Mouse (Mus musculus): ENCODE data around the gene Mdga2. TPM values are rescaled to one million over a fixed set of nuclear protein-coding genes. Genes with fewer than 3 reads are reported as not detected.

Gene Mdga2
- polyA plus RNA-seq, 1 experiment from 2014 or later, result 9.0 TPM

DNA sequence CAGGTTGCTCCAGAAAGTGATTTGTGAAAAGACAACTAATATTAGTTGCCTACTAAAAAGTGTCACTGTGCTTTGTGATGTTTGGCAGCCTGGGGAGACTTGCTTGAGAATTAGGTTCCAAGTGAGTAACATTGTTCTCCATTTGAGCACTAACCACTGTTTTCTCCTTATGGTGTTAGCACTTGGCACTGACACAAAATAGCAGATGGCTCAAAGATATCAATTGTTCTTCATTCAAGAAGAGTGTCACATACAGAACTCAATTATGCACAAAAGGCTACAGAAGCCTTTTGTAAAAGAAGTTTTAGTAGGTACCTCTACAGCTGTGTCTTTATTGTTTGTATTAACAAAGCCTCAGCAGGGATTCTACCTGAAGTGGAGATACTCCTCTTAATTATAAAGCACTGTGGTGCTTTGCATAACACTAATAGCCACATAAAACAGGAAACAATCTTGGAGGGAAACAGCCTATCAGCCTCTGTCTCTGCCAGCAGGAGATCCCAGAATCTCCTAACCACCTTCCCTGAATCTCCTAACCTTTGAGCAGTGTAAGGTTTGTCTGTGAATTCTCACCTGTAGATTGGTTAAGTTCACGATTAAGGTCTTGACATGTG is 630.6 kb downstream of the Mdga2 start:
- WGBS, result 16% methylated on average over 1 of the region's 1 CpGs
- H3K4me2 ChIP-seq (replicated peaks), result no peak overlapping the region
- H3K4me3 ChIP-seq, result no peak overlapping the region
- H3K27ac ChIP-seq, result no peak overlapping the region
- no peaks in the 10 kb centered on the region for H3K4me1 ChIP-seq
- H3K27me3 ChIP-seq (replicated peaks), result no peaks in the 10 kb centered on the region
- no peaks in the 10 kb centered on the region for H3K36me3 ChIP-seq
- no peaks in the 10 kb centered on the region for H3K9me3 ChIP-seq
- no peak for ATAC-seq (ENCODE audit: low FRiP score, low read depth)
- no peak overlapping the region for H3K9ac ChIP-seq

DNA sequence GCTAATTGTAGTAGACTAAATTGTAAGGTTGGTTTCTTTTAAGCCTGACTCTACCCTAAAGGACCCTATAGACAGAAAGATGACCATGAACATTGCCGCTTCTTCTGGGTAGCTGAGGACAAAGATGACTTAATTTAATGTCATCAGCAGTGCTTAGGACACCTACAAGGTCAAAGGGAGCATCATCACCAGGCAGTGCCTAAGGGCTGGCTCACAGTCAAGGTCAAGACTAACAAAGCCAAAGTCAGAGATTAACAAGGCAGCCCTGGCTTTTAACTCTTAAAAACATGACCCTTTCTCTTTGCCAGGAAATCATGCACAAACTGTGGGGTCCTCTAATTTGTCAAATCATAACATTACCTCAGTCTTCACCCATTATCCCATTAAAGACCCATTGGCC is 657.0 kb downstream of the Mdga2 start:
- no peak overlapping the region for H3K4me2 ChIP-seq (replicated peaks)

DNA sequence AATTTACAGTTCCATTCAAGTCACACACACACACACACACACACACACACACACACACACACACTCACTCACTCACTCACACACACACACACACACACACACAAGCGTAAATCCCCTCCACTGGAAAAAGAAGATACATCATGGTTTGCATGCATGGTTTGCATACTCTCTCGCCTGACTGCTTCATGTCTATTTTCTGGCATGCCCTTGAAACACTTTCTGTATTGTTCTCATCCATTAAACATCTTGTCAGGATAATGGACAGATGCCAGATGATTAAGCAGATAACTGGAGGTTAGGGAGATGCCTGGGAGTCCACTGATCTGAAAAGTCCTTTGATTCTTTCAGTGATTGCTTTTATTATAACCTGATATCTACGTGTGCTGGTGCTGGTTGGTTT is 665.5 kb downstream of the Mdga2 start:
- H3K27ac ChIP-seq, result no peak overlapping the region
- no peaks in the 10 kb centered on the region for H3K36me3 ChIP-seq
- no peak; the same call in 1 of the 2 replicates for ATAC-seq (ENCODE audit: low FRiP score, low read depth)
- 67% methylated on average over 3 of the region's 3 CpGs for WGBS
- H3K4me2 ChIP-seq (replicated peaks), result no peak overlapping the region
- no peak overlapping the region for H3K4me3 ChIP-seq
- H3K27me3 ChIP-seq (replicated peaks), result no peaks in the 10 kb centered on the region
- H3K9me3 ChIP-seq, result no peaks in the 10 kb centered on the region
- no peak overlapping the region for H3K9ac ChIP-seq
- no peaks in the 10 kb centered on the region for H3K4me1 ChIP-seq

More for the DNA sequence above, 657.0 kb downstream of the Mdga2 start:
- Histone ChIP-seq H3K4me1 (no peaks in the 10 kb centered on the region), H3K27me3 (replicated peaks) (no peaks in the 10 kb centered on the region), H3K9me3 (no peaks in the 10 kb centered on the region), H3K36me3 (no peaks in the 10 kb centered on the region), H3K27ac (no peak overlapping the region), H3K9ac (no peak overlapping the region), H3K4me3 (no peak overlapping the region)
- whole genome bisulfite sequencing, result 95% methylated on average over 1 of the region's 1 CpGs
- ATAC-seq (ENCODE audit: low FRiP score, low read depth), result no peak

DNA sequence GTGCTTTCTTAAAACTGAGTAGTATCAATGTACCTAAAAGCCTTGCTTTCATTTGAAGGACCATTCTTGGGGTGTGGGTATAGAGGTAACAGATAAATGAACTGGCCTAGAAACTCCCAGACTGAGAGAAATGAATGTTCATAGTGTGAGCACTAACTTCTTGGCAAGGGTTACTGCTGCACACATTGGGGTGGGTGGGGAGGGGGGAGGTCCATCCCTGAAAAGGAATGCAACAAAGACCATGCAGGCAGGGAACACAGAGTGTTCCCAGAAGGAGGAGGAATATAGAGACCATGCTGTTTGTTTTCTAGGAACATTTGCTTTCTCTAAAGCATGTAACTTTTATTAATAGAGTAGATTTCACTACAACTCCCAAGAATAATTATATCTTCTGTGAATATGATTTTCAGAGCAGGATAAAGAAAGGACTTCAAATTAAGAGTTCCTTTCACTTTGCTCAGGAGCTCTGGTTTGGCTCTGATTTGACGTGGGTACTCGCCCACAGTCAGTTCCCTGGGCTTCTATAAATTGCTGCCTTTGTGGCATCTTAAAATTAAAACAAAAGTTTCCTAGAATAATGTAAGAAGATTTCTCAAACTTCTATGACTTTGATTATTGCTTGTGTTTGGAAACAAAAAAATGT is 666.0 kb downstream of the Mdga2 start:
- no peak overlapping the region for H3K4me3 ChIP-seq
- no peaks in the 10 kb centered on the region for H3K27me3 ChIP-seq (replicated peaks)
- H3K36me3 ChIP-seq, result no peaks in the 10 kb centered on the region
- whole genome bisulfite sequencing, result 82% methylated on average over 2 of the region's 2 CpGs
- H3K9ac ChIP-seq, result no peak overlapping the region
- H3K9me3 ChIP-seq, result no peaks in the 10 kb centered on the region
- ATAC-seq (ENCODE audit: low FRiP score, low read depth), result no peak
- no peak overlapping the region for H3K4me2 ChIP-seq (replicated peaks)
- no peak overlapping the region for H3K27ac ChIP-seq
- H3K4me1 ChIP-seq, result no peaks in the 10 kb centered on the region

DNA sequence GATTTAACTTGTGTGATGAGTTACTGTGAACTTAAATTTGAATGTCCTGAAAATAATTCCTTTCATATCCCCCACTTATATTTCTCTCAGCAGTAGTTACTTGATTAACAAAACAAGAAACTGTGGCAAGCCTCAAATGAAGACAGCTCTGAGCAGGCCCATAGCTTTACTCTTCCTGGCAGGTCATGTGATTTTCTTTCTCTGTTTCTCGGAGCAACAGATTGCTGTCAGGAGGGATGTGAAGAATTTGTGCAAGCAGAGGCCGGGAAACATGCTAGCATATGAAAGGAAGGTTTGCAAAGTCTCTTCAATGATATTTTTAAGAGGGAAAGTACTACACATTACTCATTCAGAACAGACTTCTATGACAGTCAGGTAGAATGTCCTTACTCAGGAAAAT is 697.4 kb downstream of the Mdga2 start:
- no peak overlapping the region for H3K27ac ChIP-seq
- 15% methylated on average over 2 of the region's 2 CpGs for WGBS

DNA sequence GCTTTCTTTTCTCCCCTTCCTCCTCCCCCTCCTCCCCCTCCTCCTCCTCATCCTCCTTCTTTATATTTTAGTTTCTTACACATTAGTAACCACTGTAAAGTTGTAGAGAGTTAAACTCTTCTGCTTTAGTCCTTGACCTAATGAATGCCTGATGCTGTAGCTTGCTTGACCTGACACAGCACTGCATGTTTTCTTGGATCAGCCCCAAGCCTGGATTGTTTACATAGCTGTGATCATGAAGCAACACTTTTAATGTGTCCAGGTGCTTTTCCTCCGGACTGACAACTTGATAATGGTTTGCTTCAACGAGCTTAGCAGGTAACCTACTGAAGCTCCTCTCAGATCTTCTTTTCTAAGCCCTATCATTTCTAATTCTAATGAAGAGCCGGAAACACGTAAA is 723.1 kb downstream of the Mdga2 start:
- 82% methylated on average over 4 of the region's 4 CpGs for WGBS
- no peak for ATAC-seq (ENCODE audit: low FRiP score, low read depth)
- Histone ChIP-seq H3K9me3 (no peaks in the 10 kb centered on the region), H3K9ac (no peak overlapping the region), H3K27me3 (replicated peaks) (no peaks in the 10 kb centered on the region), H3K4me2 (replicated peaks) (no peak overlapping the region), H3K27ac (no peak overlapping the region), H3K36me3 (no peaks in the 10 kb centered on the region), H3K4me1 (no peaks in the 10 kb centered on the region), H3K4me3 (no peak overlapping the region)

More for the DNA sequence above, 697.4 kb downstream of the Mdga2 start:
- Histone ChIP-seq H3K9me3 (no peaks in the 10 kb centered on the region), H3K9ac (no peak overlapping the region), H3K4me2 (replicated peaks) (no peak overlapping the region), H3K36me3 (no peaks in the 10 kb centered on the region), H3K4me1 (no peaks in the 10 kb centered on the region), H3K4me3 (no peak overlapping the region), H3K27me3 (replicated peaks) (no peaks in the 10 kb centered on the region)
- ATAC-seq (ENCODE audit: low FRiP score, low read depth), result no peak

DNA sequence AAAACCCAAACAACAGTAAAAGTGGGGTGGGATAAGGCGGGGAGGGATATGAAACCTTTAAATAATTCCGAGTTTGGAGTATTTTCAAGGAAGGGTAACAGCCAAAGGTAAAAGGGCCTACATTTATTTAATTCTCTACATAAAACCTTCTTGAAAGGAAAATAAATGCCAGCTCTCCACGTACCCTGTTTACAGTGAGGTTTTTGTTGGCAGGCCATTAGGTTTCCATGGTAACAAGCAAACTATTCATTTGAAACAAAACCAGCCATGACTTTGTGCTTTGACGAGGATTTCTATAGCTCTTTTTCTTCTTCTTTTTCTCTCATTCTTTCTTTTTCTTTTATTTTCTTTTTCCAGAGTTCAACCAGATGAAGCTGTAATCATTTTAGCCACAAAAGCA is 751.5 kb downstream of the Mdga2 start:
- Histone ChIP-seq H3K4me1 (no peaks in the 10 kb centered on the region), H3K4me3 (no peak overlapping the region), H3K9ac (no peak overlapping the region), H3K9me3 (no peaks in the 10 kb centered on the region), H3K27ac (no peak overlapping the region), H3K27me3 (replicated peaks) (no peaks in the 10 kb centered on the region), H3K4me2 (replicated peaks) (peak overlapping the region; percentile 44), H3K36me3 (no peaks in the 10 kb centered on the region)
- 23% methylated on average over 4 of the region's 4 CpGs for WGBS
- ATAC-seq (ENCODE audit: low FRiP score, low read depth), result peak; percentile 84

DNA sequence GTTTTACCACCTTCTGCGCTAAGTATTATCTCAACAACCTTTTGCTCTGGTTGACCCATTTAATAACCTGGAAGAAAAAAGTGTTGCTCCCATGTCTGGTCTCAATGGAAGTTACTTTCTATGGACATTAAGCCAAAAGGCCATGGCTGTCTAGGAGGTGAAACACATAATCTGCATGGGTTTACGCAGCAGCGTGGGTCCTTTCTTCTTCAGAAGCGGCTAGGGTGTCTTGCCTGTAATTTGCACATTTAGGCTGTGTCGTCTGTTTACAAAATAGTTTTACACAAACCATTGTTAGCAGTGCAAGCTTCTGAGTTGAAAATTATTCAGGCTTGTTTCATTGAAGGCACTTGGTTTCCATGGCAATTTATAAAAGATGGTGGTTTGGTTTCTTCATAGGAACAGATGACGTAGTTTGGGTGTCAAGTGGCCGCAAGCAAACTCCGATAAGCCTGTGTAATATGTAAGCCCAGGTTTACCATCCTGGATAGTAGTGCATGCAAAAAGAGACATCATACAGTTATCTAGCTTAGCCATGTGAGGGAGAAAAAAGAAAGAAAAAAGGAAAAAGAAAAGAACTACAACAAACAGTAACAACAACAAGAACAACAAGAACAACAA is 752.0 kb downstream of the Mdga2 start:
- Histone ChIP-seq H3K36me3 (no peaks in the 10 kb centered on the region), H3K27ac (no peak overlapping the region), H3K9ac (no peak overlapping the region), H3K4me3 (no peak overlapping the region), H3K27me3 (replicated peaks) (no peaks in the 10 kb centered on the region), H3K4me2 (replicated peaks) (peak overlapping the region; percentile 44), H3K9me3 (no peaks in the 10 kb centered on the region), H3K4me1 (no peaks in the 10 kb centered on the region)
- WGBS, result 28% methylated on average over 8 of the region's 8 CpGs
- ATAC-seq (ENCODE audit: low FRiP score, low read depth), result peak; percentile 88

DNA sequence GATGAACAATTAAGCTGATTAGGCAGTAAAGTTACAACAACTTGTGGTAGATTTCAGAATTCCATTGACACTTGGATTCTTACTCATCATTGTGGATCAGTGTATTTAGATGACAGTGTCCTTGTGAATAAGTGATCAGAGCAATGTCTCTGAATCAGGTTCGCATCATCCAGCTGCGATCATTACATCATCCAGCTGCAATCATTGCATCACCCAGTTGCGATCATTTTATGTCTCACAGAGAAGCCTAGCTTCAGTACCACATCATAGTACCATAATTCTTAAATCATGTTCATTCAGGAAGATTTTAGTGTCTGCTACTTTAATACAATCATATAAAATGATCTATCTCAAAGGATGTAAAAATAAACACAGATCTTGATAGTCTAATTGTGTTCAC is 756.8 kb downstream of the Mdga2 start:
- Histone ChIP-seq H3K4me1 (no peaks in the 10 kb centered on the region), H3K4me2 (replicated peaks) (no peak overlapping the region), H3K9ac (no peak overlapping the region), H3K27ac (no peak overlapping the region), H3K4me3 (no peak overlapping the region), H3K36me3 (no peaks in the 10 kb centered on the region), H3K27me3 (replicated peaks) (no peaks in the 10 kb centered on the region), H3K9me3 (no peaks in the 10 kb centered on the region)
- no peak for ATAC-seq (ENCODE audit: low FRiP score, low read depth)
- WGBS, result 96% methylated on average over 3 of the region's 3 CpGs

DNA sequence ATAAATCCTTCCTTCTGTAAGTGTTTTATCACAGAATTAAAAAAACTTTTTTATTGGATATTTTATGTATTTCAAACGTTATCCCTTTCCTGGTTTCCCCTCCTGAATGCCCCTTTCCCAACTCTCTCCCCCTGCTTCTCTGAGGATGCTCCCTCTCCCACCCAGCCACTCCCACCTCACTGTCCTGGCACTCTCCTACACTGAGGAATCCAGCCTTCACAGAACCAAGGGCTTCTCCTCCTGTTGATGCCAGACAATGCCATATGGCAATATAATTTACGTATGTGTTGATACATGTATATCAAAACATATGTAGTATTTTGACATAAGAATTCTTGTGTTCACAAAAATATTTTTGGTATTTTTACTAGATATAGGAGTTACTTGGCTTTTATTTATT is 779.0 kb downstream of the Mdga2 start:
- H3K4me3 ChIP-seq, result no peak overlapping the region
- no peaks in the 10 kb centered on the region for H3K9me3 ChIP-seq
- H3K27ac ChIP-seq, result no peak overlapping the region
- H3K4me1 ChIP-seq, result no peaks in the 10 kb centered on the region
- no peak overlapping the region for H3K4me2 ChIP-seq (replicated peaks)
- H3K9ac ChIP-seq, result no peak overlapping the region
- ATAC-seq (ENCODE audit: low FRiP score, low read depth), result no peak
- WGBS, result 65% methylated on average over 2 of the region's 2 CpGs
- no peaks in the 10 kb centered on the region for H3K36me3 ChIP-seq
- H3K27me3 ChIP-seq (replicated peaks), result no peaks in the 10 kb centered on the region

Data from neural tube, embryonic 12.5 days (tissue).